Mouse (Mus musculus): Measurements from ENCODE around the gene Ccer2.

Ccer2 gene

GRCm38 (mm10) chr7:28756079-28756478 is at the start of gene Ccer2:
Gene Ccer2 (plus strand): TSS chr7:28756174.
- no peak for DNase-seq (ENCODE audit: inconsistent age in 2 of 2, low spot score in 1 of 2)

- DNase-seq (ENCODE audit: inconsistent age in 2 of 2, low spot score in 1 of 2): no peak
These were observed 46.5 kb upstream of the Ccer2 start for GRCm38 (mm10) chr7:28709454-28709853.

- DNase-seq (ENCODE audit: inconsistent age in 2 of 2, low spot score in 1 of 2): no peak
These were observed 45.0 kb upstream of the Ccer2 start for GRCm38 (mm10) chr7:28710962-28711361.

- no peak for DNase-seq (ENCODE audit: inconsistent age in 2 of 2, low spot score in 1 of 2)
These were observed 41.3 kb upstream of the Ccer2 start for GRCm38 (mm10) chr7:28714667-28715066.

GRCm38 (mm10) chr7:28715598-28715997 is 40.4 kb upstream of the Ccer2 start:
- DNase-seq (ENCODE audit: inconsistent age in 2 of 2, low spot score in 1 of 2): no peak

- peak; percentile 78 to 91 for DNase-seq (ENCODE audit: inconsistent age in 2 of 2, low spot score in 1 of 2)
These were observed 39.2 kb upstream of the Ccer2 start, which contains the start of gene Fbxo17 for GRCm38 (mm10) chr7:28716590-28717281. Gene Fbxo17 (plus strand): TSS chr7:28716804.

- DNase-seq (ENCODE audit: inconsistent age in 2 of 2, low spot score in 1 of 2): no peak
These were observed 38.2 kb upstream of the Ccer2 start for GRCm38 (mm10) chr7:28717726-28718125.

GRCm38 (mm10) chr7:28719159-28719558 is 36.8 kb upstream of the Ccer2 start:
- DNase-seq (ENCODE audit: inconsistent age in 2 of 2, low spot score in 1 of 2): no peak

GRCm38 (mm10) chr7:28719650-28720049 is 36.3 kb upstream of the Ccer2 start:
- no peak for DNase-seq (ENCODE audit: inconsistent age in 2 of 2, low spot score in 1 of 2)

- DNase-seq (ENCODE audit: inconsistent age in 2 of 2, low spot score in 1 of 2): no peak
These were observed 35.0 kb upstream of the Ccer2 start for GRCm38 (mm10) chr7:28720753-28721537.

GRCm38 (mm10) chr7:28722079-28722478 is 33.9 kb upstream of the Ccer2 start:
- no peak for DNase-seq (ENCODE audit: inconsistent age in 2 of 2, low spot score in 1 of 2)

- DNase-seq (ENCODE audit: inconsistent age in 2 of 2, low spot score in 1 of 2): no peak
These were observed 31.4 kb upstream of the Ccer2 start for GRCm38 (mm10) chr7:28724613-28725012.

- DNase-seq (ENCODE audit: inconsistent age in 2 of 2, low spot score in 1 of 2): peak; percentile 88 to 92
These were observed 29.4 kb upstream of the Ccer2 start for GRCm38 (mm10) chr7:28726600-28726999.

GRCm38 (mm10) chr7:28727649-28728340 is 28.2 kb upstream of the Ccer2 start:
- peak in 1 of 2 experiments; percentile 57 for DNase-seq (ENCODE audit: inconsistent age in 2 of 2, low spot score in 1 of 2)

- peak; percentile 87 to 94 for DNase-seq (ENCODE audit: inconsistent age in 2 of 2, low spot score in 1 of 2)
These were observed 23.4 kb upstream of the Ccer2 start for GRCm38 (mm10) chr7:28732341-28733142.

- no peak for DNase-seq (ENCODE audit: inconsistent age in 2 of 2, low spot score in 1 of 2)
These were observed 22.8 kb upstream of the Ccer2 start for GRCm38 (mm10) chr7:28733211-28733610.

- DNase-seq (ENCODE audit: inconsistent age in 2 of 2, low spot score in 1 of 2): no peak
These were observed 20.3 kb upstream of the Ccer2 start for GRCm38 (mm10) chr7:28735701-28736100.

GRCm38 (mm10) chr7:28739829-28740228 is 16.1 kb upstream of the Ccer2 start:
- DNase-seq (ENCODE audit: inconsistent age in 2 of 2, low spot score in 1 of 2): no peak

GRCm38 (mm10) chr7:28740949-28741348 is 15.0 kb upstream of the Ccer2 start:
- DNase-seq (ENCODE audit: inconsistent age in 2 of 2, low spot score in 1 of 2): peak; percentile 44 to 77

GRCm38 (mm10) chr7:28741368-28741708 is 14.6 kb upstream of the Ccer2 start:
- no peak for DNase-seq (ENCODE audit: inconsistent age in 2 of 2, low spot score in 1 of 2)
